Mouse (Mus musculus): ENCODE measurements around the gene Grip2. TPM values are rescaled to one million over a fixed set of nuclear protein-coding genes. Genes with fewer than 3 reads are reported as not detected.

Grip2 gene
- total and polyA plus RNA-seq, 3 experiments = 0.05 TPM; not detected in 2

- Histone ChIP-seq H3K27me3 (ENCODE audit: insufficient read depth, low read length) (0 out of 2 replicates have a peak, but pooled peaks cover 4% of the 10 kb centered on the region), H3K4me1 (ENCODE audit: insufficient read depth, low read depth, low read length) (no peaks in the 10 kb centered on the region), H3K36me3 (replicated peaks) (no peaks in the 10 kb centered on the region), H3K9me3 (replicated peaks) (no peaks in the 10 kb centered on the region), H3K4me3 (ENCODE audit: low read depth, low read length) (no peak overlapping the region)
- ATAC-seq (ENCODE audit: extremely low read depth, insufficient number of reproducible peaks, low FRiP score, poor library complexity, severe bottlenecking) (no peak), DNase-seq (ENCODE audit: low spot score) (no peak)
- TF ChIP-seq CTCF (IDR thresholded peaks at IDR 0.05; ENCODE audit: low read depth, low read length) = no peak
- TF ChIP-seq TAL1 (conservative IDR thresholded peaks at IDR 0.05; ENCODE audit: low read depth, low read length) = no peak
- no peak for TF ChIP-seq POLR2AphosphoS5 (IDR thresholded peaks at IDR 0.05; ENCODE audit: insufficient replicate concordance, low read depth, low read length)
- no peak for TF ChIP-seq GATA1 (IDR thresholded peaks at IDR 0.05; ENCODE audit: borderline replicate concordance, low read length)
- TF ChIP-seq GATA2 (IDR thresholded peaks at IDR 0.05; ENCODE audit: borderline replicate concordance, low read depth, low read length) = no peak
Observed at GRCm38 (mm10) chr6:91804177-91804576, 22.9 kb downstream of the Grip2 start.

GRCm38 (mm10) chr6:91798496-91798895 is 28.6 kb downstream of the Grip2 start:
- H3K27me3 ChIP-seq (ENCODE audit: insufficient read depth, low read length) = peaks cover 7% of the 10 kb centered on the region; the same call in 1 of the 2 replicates
- no peaks in the 10 kb centered on the region for H3K9me3 ChIP-seq (replicated peaks)
- H3K36me3 ChIP-seq (replicated peaks) = no peaks in the 10 kb centered on the region
- ATAC-seq (ENCODE audit: extremely low read depth, insufficient number of reproducible peaks, low FRiP score, poor library complexity, severe bottlenecking) (no peak), DNase-seq (ENCODE audit: low spot score) (no peak)
- H3K4me1 ChIP-seq (ENCODE audit: insufficient read depth, low read depth, low read length) = no peaks in the 10 kb centered on the region
- no peak for TF ChIP-seq TAL1 (conservative IDR thresholded peaks at IDR 0.05; ENCODE audit: low read depth, low read length)
- no peak for TF ChIP-seq GATA2 (IDR thresholded peaks at IDR 0.05; ENCODE audit: borderline replicate concordance, low read depth, low read length)
- no peak for TF ChIP-seq CTCF (IDR thresholded peaks at IDR 0.05; ENCODE audit: low read depth, low read length)
- TF ChIP-seq GATA1 (IDR thresholded peaks at IDR 0.05; ENCODE audit: borderline replicate concordance, low read length) = no peak
- TF ChIP-seq POLR2AphosphoS5 (IDR thresholded peaks at IDR 0.05; ENCODE audit: insufficient replicate concordance, low read depth, low read length) = no peak
- no peak overlapping the region for H3K4me3 ChIP-seq (ENCODE audit: low read depth, low read length)

- TF ChIP-seq POLR2AphosphoS5 (IDR thresholded peaks at IDR 0.05; ENCODE audit: insufficient replicate concordance, low read depth, low read length) (no peak), TAL1 (conservative IDR thresholded peaks at IDR 0.05; ENCODE audit: low read depth, low read length) (no peak), CTCF (IDR thresholded peaks at IDR 0.05; ENCODE audit: low read depth, low read length) (no peak), GATA2 (IDR thresholded peaks at IDR 0.05; ENCODE audit: borderline replicate concordance, low read depth, low read length) (no peak)
- H3K27me3 ChIP-seq (ENCODE audit: insufficient read depth, low read length) = peaks cover 7% of the 10 kb centered on the region; the same call in 1 of the 2 replicates
- ATAC-seq (ENCODE audit: extremely low read depth, insufficient number of reproducible peaks, low FRiP score, poor library complexity, severe bottlenecking) (no peak), DNase-seq (ENCODE audit: low spot score) (no peak)
- H3K9me3 ChIP-seq (replicated peaks) = no peaks in the 10 kb centered on the region
- no peak overlapping the region for H3K4me3 ChIP-seq (ENCODE audit: low read depth, low read length)
- no peaks in the 10 kb centered on the region for H3K36me3 ChIP-seq (replicated peaks)
- H3K4me1 ChIP-seq (ENCODE audit: insufficient read depth, low read depth, low read length) = no peaks in the 10 kb centered on the region
Observed at GRCm38 (mm10) chr6:91796736-91797135, 30.3 kb downstream of the Grip2 start.

- no peaks in the 10 kb centered on the region for H3K9me3 ChIP-seq (replicated peaks)
- ATAC-seq (ENCODE audit: extremely low read depth, insufficient number of reproducible peaks, low FRiP score, poor library complexity, severe bottlenecking) (no peak), DNase-seq (ENCODE audit: low spot score) (no peak)
- TF ChIP-seq TAL1 (conservative IDR thresholded peaks at IDR 0.05; ENCODE audit: low read depth, low read length) (no peak), GATA2 (IDR thresholded peaks at IDR 0.05; ENCODE audit: borderline replicate concordance, low read depth, low read length) (no peak), CTCF (IDR thresholded peaks at IDR 0.05; ENCODE audit: low read depth, low read length) (no peak), GATA1 (IDR thresholded peaks at IDR 0.05; ENCODE audit: borderline replicate concordance, low read length) (no peak), POLR2AphosphoS5 (IDR thresholded peaks at IDR 0.05; ENCODE audit: insufficient replicate concordance, low read depth, low read length) (no peak)
- H3K27me3 ChIP-seq (ENCODE audit: insufficient read depth, low read length) = peaks cover 7% of the 10 kb centered on the region; the same call in 1 of the 2 replicates
- H3K4me1 ChIP-seq (ENCODE audit: insufficient read depth, low read depth, low read length) = no peaks in the 10 kb centered on the region
- no peaks in the 10 kb centered on the region for H3K36me3 ChIP-seq (replicated peaks)
- no peak overlapping the region for H3K4me3 ChIP-seq (ENCODE audit: low read depth, low read length)
Observed at GRCm38 (mm10) chr6:91796064-91796463, 31.0 kb downstream of the Grip2 start.

GRCm38 (mm10) chr6:91795640-91796039 is 31.4 kb downstream of the Grip2 start:
- peaks cover 7% of the 10 kb centered on the region; the same call in 1 of the 2 replicates for H3K27me3 ChIP-seq (ENCODE audit: insufficient read depth, low read length)
- H3K36me3 ChIP-seq (replicated peaks) = no peaks in the 10 kb centered on the region
- H3K9me3 ChIP-seq (replicated peaks) = no peaks in the 10 kb centered on the region
- TF ChIP-seq POLR2AphosphoS5 (IDR thresholded peaks at IDR 0.05; ENCODE audit: insufficient replicate concordance, low read depth, low read length) = no peak
- TF ChIP-seq GATA2 (IDR thresholded peaks at IDR 0.05; ENCODE audit: borderline replicate concordance, low read depth, low read length) = no peak
- TF ChIP-seq GATA1 (IDR thresholded peaks at IDR 0.05; ENCODE audit: borderline replicate concordance, low read length) = no peak
- no peak for TF ChIP-seq CTCF (IDR thresholded peaks at IDR 0.05; ENCODE audit: low read depth, low read length)
- TF ChIP-seq TAL1 (conservative IDR thresholded peaks at IDR 0.05; ENCODE audit: low read depth, low read length) = no peak
- no peaks in the 10 kb centered on the region for H3K4me1 ChIP-seq (ENCODE audit: insufficient read depth, low read depth, low read length)
- no peak overlapping the region for H3K4me3 ChIP-seq (ENCODE audit: low read depth, low read length)
- DNase-seq (ENCODE audit: low spot score) = no peak
- no peak for ATAC-seq (ENCODE audit: extremely low read depth, insufficient number of reproducible peaks, low FRiP score, poor library complexity, severe bottlenecking)

GRCm38 (mm10) chr6:91788311-91788798 is 38.7 kb downstream of the Grip2 start:
- H3K27me3 ChIP-seq (ENCODE audit: insufficient read depth, low read length) = peaks cover 3% of the 10 kb centered on the region; the same call in 1 of the 2 replicates
- ATAC-seq (ENCODE audit: extremely low read depth, insufficient number of reproducible peaks, low FRiP score, poor library complexity, severe bottlenecking) (no peak), DNase-seq (ENCODE audit: low spot score) (no peak)
- no peaks in the 10 kb centered on the region for H3K36me3 ChIP-seq (replicated peaks)
- no peak for TF ChIP-seq TAL1 (conservative IDR thresholded peaks at IDR 0.05; ENCODE audit: low read depth, low read length)
- no peak for TF ChIP-seq GATA1 (IDR thresholded peaks at IDR 0.05; ENCODE audit: borderline replicate concordance, low read length)
- TF ChIP-seq GATA2 (IDR thresholded peaks at IDR 0.05; ENCODE audit: borderline replicate concordance, low read depth, low read length) = no peak
- no peak for TF ChIP-seq CTCF (IDR thresholded peaks at IDR 0.05; ENCODE audit: low read depth, low read length)
- TF ChIP-seq POLR2AphosphoS5 (IDR thresholded peaks at IDR 0.05; ENCODE audit: insufficient replicate concordance, low read depth, low read length) = no peak
- no peaks in the 10 kb centered on the region for H3K9me3 ChIP-seq (replicated peaks)
- no peaks in the 10 kb centered on the region for H3K4me1 ChIP-seq (ENCODE audit: insufficient read depth, low read depth, low read length)
- H3K4me3 ChIP-seq (ENCODE audit: low read depth, low read length) = no peak overlapping the region
